ENCODE assay signal across 7 mouse cellular contexts in genomic region chr12:38781686-38782085, GRCm38 (mm10). TPM values are rescaled to one million over a fixed set of nuclear protein-coding genes. Genes with fewer than 3 reads are reported as not detected.
DNase-seq lines count a peak whose midpoint lies in the region; ATAC-seq and TF ChIP-seq lines count a peak whose summit lies in the region.

No protein-coding gene starts in this region.

- peak overlapping the region; percentile 98; the same call in 1 of the 2 replicates for H3K27ac ChIP-seq in lung, embryonic 14.5 days (ENCODE audit: low read depth)
- H3K27ac ChIP-seq in forebrain, embryonic 14.5 days (ENCODE audit: low read depth, low read length): no peak overlapping the region
- H3K27ac ChIP-seq in limb, embryonic 11.5 days (replicated peaks; ENCODE audit: low read depth, low read length): no peak overlapping the region
- no peak overlapping the region for H3K27ac ChIP-seq in stomach, embryonic 15.5 days

- TF ChIP-seq POLR2A in lung, adult 2 months (IDR thresholded peaks at IDR 0.05; ENCODE audit: borderline replicate concordance, extremely low read depth, low read depth, low read length): no peak

- no peaks in the 10 kb centered on the region for H3K27me3 ChIP-seq in lung, embryonic 14.5 days (ENCODE audit: insufficient read depth, low read length)
- no peaks in the 10 kb centered on the region for H3K27me3 ChIP-seq in forebrain, embryonic 14.5 days (replicated peaks; ENCODE audit: control insufficient read depth, insufficient read depth, low read length)
- no peaks in the 10 kb centered on the region for H3K27me3 ChIP-seq in limb, embryonic 11.5 days (ENCODE audit: control insufficient read depth, insufficient read depth, low read length)
- H3K27me3 ChIP-seq in stomach, embryonic 15.5 days (replicated peaks): no peaks in the 10 kb centered on the region

- peak overlapping the region; percentile 65 for H3K9ac ChIP-seq in lung, embryonic 14.5 days
- peak overlapping the region; percentile 59; the same call in 1 of the 2 replicates for H3K9ac ChIP-seq in forebrain, embryonic 14.5 days (ENCODE audit: low read length)
- H3K9ac ChIP-seq in limb, embryonic 11.5 days (ENCODE audit: low read length): no peak overlapping the region
- H3K9ac ChIP-seq in stomach, embryonic 15.5 days: no peak overlapping the region

- H3K9me3 ChIP-seq in lung, embryonic 14.5 days (ENCODE audit: low read depth, low read length): no peaks in the 10 kb centered on the region
- no peaks in the 10 kb centered on the region for H3K9me3 ChIP-seq in forebrain, embryonic 14.5 days (replicated peaks; ENCODE audit: control insufficient read depth, low read length)
- H3K9me3 ChIP-seq in limb, embryonic 11.5 days (ENCODE audit: control insufficient read depth, low read length): no peaks in the 10 kb centered on the region
- H3K9me3 ChIP-seq in stomach, embryonic 15.5 days: no peaks in the 10 kb centered on the region

- no peak for DNase-seq in lung, embryonic 14.5 days
- DNase-seq in lung, adult 2 months: no peak
- no peak for DNase-seq in forebrain, embryonic 14.5 days (ENCODE audit: low spot score)
- no peak for DNase-seq in limb, embryonic 11.5 days (ENCODE audit: low spot score)
- no peak for DNase-seq in thymus, postnatal 14 days
- DNase-seq in urinary bladder, postnatal 25 days (ENCODE audit: low spot score): no peak

- no peak for TF ChIP-seq CTCF in lung, embryonic 14.5 days (IDR thresholded peaks at IDR 0.05; ENCODE audit: low read depth)
- TF ChIP-seq CTCF in lung, adult 2 months (IDR thresholded peaks at IDR 0.05; ENCODE audit: insufficient read depth, low read length): no peak

- ATAC-seq in lung, embryonic 14.5 days (ENCODE audit: insufficient read depth): no peak
- no peak for ATAC-seq in forebrain, embryonic 14.5 days
- ATAC-seq in limb, embryonic 11.5 days (ENCODE audit: insufficient number of reproducible peaks, low FRiP score, low TSS enrichment, low read depth): no peak
- no peak for ATAC-seq in stomach, embryonic 15.5 days (ENCODE audit: insufficient read depth, low FRiP score, low read depth)

- H3K4me2 ChIP-seq in lung, embryonic 14.5 days: peak overlapping the region; percentile 93
- peak overlapping the region; percentile 87 for H3K4me2 ChIP-seq in forebrain, embryonic 14.5 days (ENCODE audit: low read length)
- H3K4me2 ChIP-seq in limb, embryonic 11.5 days (ENCODE audit: low read depth, severe bottlenecking): peak overlapping the region; percentile 96
- peak overlapping the region; percentile 97 for H3K4me2 ChIP-seq in stomach, embryonic 15.5 days

- H3K4me1 ChIP-seq in lung, embryonic 14.5 days (ENCODE audit: insufficient read depth): 0 out of 2 replicates have a peak, but pooled peaks cover 2% of the 10 kb centered on the region
- H3K4me1 ChIP-seq in lung, adult 2 months (ENCODE audit: control insufficient read depth, insufficient read depth, low read length): no peaks in the 10 kb centered on the region
- 0 out of 2 replicates have a peak, but pooled peaks cover 8% of the 10 kb centered on the region for H3K4me1 ChIP-seq in forebrain, embryonic 14.5 days (ENCODE audit: control insufficient read depth, insufficient read depth, low read length)
- H3K4me1 ChIP-seq in limb, embryonic 11.5 days (ENCODE audit: control insufficient read depth, insufficient read depth, low read length): no peaks in the 10 kb centered on the region
- H3K4me1 ChIP-seq in stomach, embryonic 15.5 days: no peaks in the 10 kb centered on the region

- WGBS in lung, embryonic 14.5 days: 18% methylated on average over 6 of the region's 6 CpGs
- 51% methylated on average over 6 of the region's 6 CpGs for WGBS in lung, adult 2 months
- 51% methylated on average over 6 of the region's 6 CpGs for WGBS in forebrain, embryonic 14.5 days
- WGBS in limb, embryonic 11.5 days: 45% methylated on average over 6 of the region's 6 CpGs
- 23% methylated on average over 6 of the region's 6 CpGs for WGBS in stomach, embryonic 15.5 days

- H3K36me3 ChIP-seq in lung, embryonic 14.5 days (ENCODE audit: insufficient read depth): no peaks in the 10 kb centered on the region
- H3K36me3 ChIP-seq in forebrain, embryonic 14.5 days (ENCODE audit: control insufficient read depth, insufficient read depth, low read length): no peaks in the 10 kb centered on the region
- H3K36me3 ChIP-seq in limb, embryonic 11.5 days (ENCODE audit: control insufficient read depth, insufficient read depth, low read length): no peaks in the 10 kb centered on the region
- no peaks in the 10 kb centered on the region for H3K36me3 ChIP-seq in stomach, embryonic 15.5 days

- peak overlapping the region; percentile 57 for H3K4me3 ChIP-seq in lung, embryonic 14.5 days (ENCODE audit: low read depth, low read length)
- no peak overlapping the region for H3K4me3 ChIP-seq in lung, adult 2 months (replicated peaks; ENCODE audit: extremely low read depth, low read depth, low read length)
- H3K4me3 ChIP-seq in forebrain, embryonic 14.5 days (ENCODE audit: low read depth, low read length): peak overlapping the region; percentile 49
- no peak overlapping the region for H3K4me3 ChIP-seq in limb, embryonic 11.5 days (ENCODE audit: low read depth, low read length)
- H3K4me3 ChIP-seq in stomach, embryonic 15.5 days (replicated peaks): peak overlapping the region; percentile 60

RNA-seq across cellular contexts. Expression of gene Etv1, which starts 2.5 kb away (rescaled TPM):
- 33.9 and 39.0 TPM in 2 replicates for polyA plus RNA-seq in lung, embryonic 14.5 days (2014; fragmentation: Nextera tagmentation; extraction: Ambion mirVana)
- 5.6 and 7.8 TPM in 2 replicates for polyA plus RNA-seq in lung, adult 2 months (2012; rRNA removed)
- 28.1 and 37.0 TPM in 2 replicates for polyA plus RNA-seq in forebrain, embryonic 14.5 days (2014; fragmentation: Nextera tagmentation; extraction: Ambion mirVana)
- 13.3 and 15.6 TPM in 2 replicates for polyA plus RNA-seq in limb, embryonic 11.5 days (2014; fragmentation: Nextera tagmentation; extraction: Ambion mirVana)
- 35.8 and 41.8 TPM in 2 replicates for polyA plus RNA-seq in stomach, embryonic 15.5 days (2015; fragmentation: Nextera tagmentation; extraction: Ambion mirVana)

Comparison
In these comparisons a context has a peak if more than half of its experiments do, and no peak if none do; other contexts are left out.
1. H3K4me3 ChIP-seq: peak in lung, embryonic 14.5 days (single experiment), forebrain, embryonic 14.5 days (single experiment) and stomach, embryonic 15.5 days (single experiment); none in lung, adult 2 months (single experiment) and limb, embryonic 11.5 days (single experiment).
2. H3K9ac ChIP-seq: peak in lung, embryonic 14.5 days (single experiment) and forebrain, embryonic 14.5 days (single experiment); none in limb, embryonic 11.5 days (single experiment) and stomach, embryonic 15.5 days (single experiment).
3. Peak in every context shown above with its lines, with median percentiles within 50 percentile points of each other: H3K4me2 ChIP-seq.